Mouse (Mus musculus) hindbrain, embryonic 15.5 days (tissue): Measurements from ENCODE around the gene Fhit. TPM values are rescaled to one million over a fixed set of nuclear protein-coding genes. Genes with fewer than 3 reads are reported as not detected.

Experiments used
- ATAC-seq: fragments of 200-750 bp; cut with Nextera tagmentation; 2 replicates; pipeline ENCODE4 v1.8.0; 2017; ENCODE audit warnings: low read depth, moderate number of reproducible peaks, moderate TSS enrichment; ENCODE audit not compliant: low FRiP score
- H3K27ac ChIP-seq: fragments of 300-500 bp; sonication (generic); replicated peaks from 2 replicates; pipeline ENCODE4 v1.5.1; 2015; ENCODE audit warnings: mild to moderate bottlenecking, inconsistent platforms
- H3K27me3 ChIP-seq: fragments of 300-500 bp; sonication (generic); 2 replicates; pipeline ENCODE4 v1.6.1; 2015; ENCODE audit warnings: control low read depth, inconsistent platforms
- H3K36me3 ChIP-seq: fragments of 300-500 bp; sonication (generic); 2 replicates; pipeline ENCODE4 v1.6.1; 2015; ENCODE audit warnings: control low read depth, inconsistent platforms
- H3K4me1 ChIP-seq: fragments of 300-500 bp; sonication (generic); replicated peaks from 2 replicates; pipeline ENCODE4 v1.6.1; 2015; ENCODE audit warnings: control low read depth, inconsistent platforms
- H3K4me2 ChIP-seq: fragments of 300-500 bp; sonication (generic); 2 replicates; pipeline ENCODE4 v1.6.1; 2015; ENCODE audit warnings: moderate library complexity, mild to moderate bottlenecking, inconsistent platforms
- H3K4me3 ChIP-seq: fragments of 300-500 bp; sonication (generic); 2 replicates; pipeline ENCODE4 v1.5.1; 2015; ENCODE audit warnings: mild to moderate bottlenecking, inconsistent platforms
- H3K9ac ChIP-seq: fragments of 300-500 bp; sonication (generic); 2 replicates; pipeline ENCODE4 v1.6.1; 2015; ENCODE audit warnings: inconsistent platforms
- H3K9me3 ChIP-seq: fragments of 300-500 bp; sonication (generic); 2 replicates; pipeline ENCODE4 v1.6.1; 2016; ENCODE audit warnings: control low read depth, inconsistent platforms
- WGBS: fragments of 180-500 bp; shearing (Covaris S2); methylation state at CpG from one replicate; pipeline ENCODE4 v1.1.7; 2015; 5-methylcytosine and 5-hydroxymethylcytosine counted together
- polyA plus RNA-seq: library from polyadenylated mRNA; unstranded; fragments of >200 nt; fragmentation: Nextera tagmentation; extraction: Ambion mirVana; gene quantifications from 2 replicates; pipeline ENCODE4 v1.2.1, GENCODE M21; 2015

Fhit gene
- polyA plus RNA-seq, 1 experiment from 2014 or later = 9.2 TPM

- H3K27me3 ChIP-seq = no peaks in the 10 kb centered on the region
- H3K36me3 ChIP-seq = no peaks in the 10 kb centered on the region
- ATAC-seq = no peak
- H3K4me2 ChIP-seq = no peak overlapping the region
- no peak overlapping the region for H3K27ac ChIP-seq
- H3K9me3 ChIP-seq = no peaks in the 10 kb centered on the region
- 22% methylated on average over 1 of the region's 1 CpGs for WGBS
- no peak overlapping the region for H3K9ac ChIP-seq
- H3K4me3 ChIP-seq = no peak overlapping the region
- H3K4me1 ChIP-seq = no peaks in the 10 kb centered on the region
Observed at GRCm38 (mm10) chr14:10882759-10883158, 279.1 kb downstream of the Fhit start.

DNA sequence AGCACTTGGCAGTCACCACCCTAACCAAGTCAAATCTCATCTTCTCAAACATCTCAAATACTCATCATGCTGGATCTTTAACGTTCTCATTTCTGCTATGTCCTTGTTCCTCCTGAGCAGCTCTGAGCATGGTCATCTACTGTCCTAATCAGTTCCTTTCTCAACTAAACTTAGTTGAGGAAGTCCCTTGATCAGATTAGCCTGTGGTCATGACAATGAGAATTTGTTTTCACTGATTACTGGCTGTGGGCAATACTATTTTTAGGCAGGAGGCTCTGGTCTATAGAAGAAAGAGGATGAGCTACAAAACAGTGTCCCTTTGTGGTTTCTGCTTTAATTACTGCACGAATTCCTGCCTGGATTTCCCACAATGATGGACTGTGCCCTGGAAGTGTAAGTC lies 281.1 kb downstream of the Fhit start:
- Histone ChIP-seq H3K9me3 (no peaks in the 10 kb centered on the region), H3K4me2 (no peak overlapping the region), H3K9ac (no peak overlapping the region), H3K36me3 (no peaks in the 10 kb centered on the region), H3K27ac (no peak overlapping the region), H3K4me1 (0 out of 2 replicates have a peak, but pooled peaks cover 5% of the 10 kb centered on the region), H3K4me3 (no peak overlapping the region), H3K27me3 (no peaks in the 10 kb centered on the region)
- ATAC-seq = no peak
- 79% methylated on average over 2 of the region's 2 CpGs for WGBS

DNA sequence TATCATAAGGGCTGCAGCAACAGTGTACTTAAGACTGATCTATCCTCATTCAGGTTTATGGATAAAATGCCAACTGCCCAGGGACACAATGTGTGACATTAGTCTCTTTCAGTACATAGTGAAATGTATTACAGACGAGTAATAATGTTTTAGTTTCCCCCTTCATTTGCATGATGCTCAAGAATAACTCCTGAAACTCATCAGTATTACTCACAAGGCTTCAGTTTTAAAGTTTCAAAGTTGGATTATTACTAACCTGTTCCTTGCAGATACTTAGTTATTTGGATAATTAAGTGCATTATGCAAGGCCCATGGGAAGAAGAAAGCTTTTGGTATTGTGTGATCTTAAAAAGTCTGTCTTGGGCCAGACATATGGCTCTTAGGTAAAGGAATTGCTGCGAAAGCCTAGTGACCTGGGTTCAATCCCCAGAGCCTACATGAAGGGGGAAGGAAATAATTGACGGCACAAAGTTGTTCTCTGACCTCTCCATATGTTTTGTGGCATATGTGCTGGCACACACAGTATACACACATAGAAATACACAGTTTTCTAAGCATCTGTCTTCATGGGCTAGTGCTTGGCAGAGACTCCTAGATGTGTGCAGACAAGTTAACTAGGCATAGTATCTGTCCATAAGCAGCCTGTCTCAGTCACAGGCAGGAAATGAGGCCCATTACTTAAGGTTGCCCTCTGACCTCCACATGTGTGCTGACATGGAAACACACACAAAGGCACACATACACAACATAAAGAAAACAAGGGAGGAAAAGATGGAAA lies 287.1 kb downstream of the Fhit start:
- H3K4me3 ChIP-seq = no peak overlapping the region
- ATAC-seq = no peak
- H3K27me3 ChIP-seq = no peaks in the 10 kb centered on the region
- H3K9ac ChIP-seq = no peak overlapping the region
- no peaks in the 10 kb centered on the region for H3K36me3 ChIP-seq
- H3K4me1 ChIP-seq = 0 out of 2 replicates have a peak, but pooled peaks cover 5% of the 10 kb centered on the region
- H3K4me2 ChIP-seq = no peak overlapping the region
- H3K27ac ChIP-seq = no peak overlapping the region
- no peaks in the 10 kb centered on the region for H3K9me3 ChIP-seq
- WGBS = 73% methylated on average over 3 of the region's 3 CpGs

GRCm38 (mm10) chr14:10857606-10858005 lies 304.2 kb downstream of the Fhit start:
- Histone ChIP-seq H3K4me3 (no peak overlapping the region), H3K4me1 (no peaks in the 10 kb centered on the region), H3K36me3 (no peaks in the 10 kb centered on the region), H3K27me3 (no peaks in the 10 kb centered on the region), H3K27ac (no peak overlapping the region), H3K9me3 (no peaks in the 10 kb centered on the region), H3K9ac (no peak overlapping the region), H3K4me2 (no peak overlapping the region)
- WGBS = 70% methylated on average over 3 of the region's 3 CpGs
- ATAC-seq = no peak

DNA sequence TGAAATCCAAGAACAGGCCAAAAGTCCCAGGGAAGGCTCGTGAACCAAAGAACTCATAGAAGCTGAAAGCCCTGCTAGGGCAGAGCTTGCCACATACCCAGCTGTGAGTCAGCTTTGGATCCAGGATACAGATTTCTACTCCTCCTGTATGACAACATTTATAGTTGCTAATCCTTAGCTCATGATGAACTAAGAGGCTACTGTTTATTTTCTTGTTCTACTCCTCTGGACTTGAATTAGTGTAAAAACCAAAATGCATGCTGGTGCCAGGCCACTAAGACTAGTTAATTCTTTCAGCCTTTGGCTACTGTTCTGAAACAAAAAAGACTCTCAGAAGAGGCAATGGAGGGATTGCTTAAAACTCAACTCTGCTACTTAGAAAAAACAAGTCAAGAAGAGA lies 309.9 kb downstream of the Fhit start:
- no peaks in the 10 kb centered on the region for H3K9me3 ChIP-seq
- H3K27ac ChIP-seq = no peak overlapping the region
- H3K9ac ChIP-seq = no peak overlapping the region
- no peaks in the 10 kb centered on the region for H3K4me1 ChIP-seq
- ATAC-seq = no peak
- no peak overlapping the region for H3K4me2 ChIP-seq
- H3K27me3 ChIP-seq = no peaks in the 10 kb centered on the region
- H3K36me3 ChIP-seq = no peaks in the 10 kb centered on the region
- 88% methylated on average over 1 of the region's 1 CpGs for WGBS
- no peak overlapping the region for H3K4me3 ChIP-seq

GRCm38 (mm10) chr14:10836001-10836400 lies 325.8 kb downstream of the Fhit start:
- H3K4me3 ChIP-seq = no peak overlapping the region
- no peaks in the 10 kb centered on the region for H3K27me3 ChIP-seq
- H3K4me1 ChIP-seq = no peaks in the 10 kb centered on the region
- H3K9ac ChIP-seq = no peak overlapping the region
- H3K27ac ChIP-seq = no peak overlapping the region
- no peaks in the 10 kb centered on the region for H3K36me3 ChIP-seq
- WGBS = 61% methylated on average over 1 of the region's 1 CpGs
- ATAC-seq = no peak
- H3K9me3 ChIP-seq = no peaks in the 10 kb centered on the region
- H3K4me2 ChIP-seq = no peak overlapping the region

DNA sequence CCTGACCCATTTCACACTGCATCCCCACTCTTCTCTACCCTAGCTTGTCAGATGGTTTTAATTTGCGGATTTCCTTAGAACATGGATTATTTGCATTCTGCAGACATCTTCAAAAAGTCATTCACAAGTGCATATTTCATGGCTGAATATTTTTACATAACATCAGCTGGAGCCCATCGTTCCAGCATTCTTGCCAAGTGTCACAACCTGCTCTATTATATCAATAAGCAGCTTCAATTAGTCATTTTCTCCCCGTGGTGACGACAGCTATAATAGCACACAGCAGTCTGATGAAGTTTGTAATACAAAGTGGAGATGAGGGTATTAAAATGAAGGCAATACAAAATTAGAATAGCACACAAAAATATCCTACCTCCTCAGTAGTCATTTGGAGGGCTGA lies 337.0 kb downstream of the Fhit start:
- 34% methylated on average over 4 of the region's 4 CpGs for WGBS
- no peak for ATAC-seq
- Histone ChIP-seq H3K9ac (no peak overlapping the region), H3K36me3 (no peaks in the 10 kb centered on the region), H3K27ac (no peak overlapping the region), H3K9me3 (no peaks in the 10 kb centered on the region), H3K4me1 (0 out of 2 replicates have a peak, but pooled peaks cover 4% of the 10 kb centered on the region), H3K27me3 (no peaks in the 10 kb centered on the region), H3K4me2 (no peak overlapping the region), H3K4me3 (no peak overlapping the region)

DNA sequence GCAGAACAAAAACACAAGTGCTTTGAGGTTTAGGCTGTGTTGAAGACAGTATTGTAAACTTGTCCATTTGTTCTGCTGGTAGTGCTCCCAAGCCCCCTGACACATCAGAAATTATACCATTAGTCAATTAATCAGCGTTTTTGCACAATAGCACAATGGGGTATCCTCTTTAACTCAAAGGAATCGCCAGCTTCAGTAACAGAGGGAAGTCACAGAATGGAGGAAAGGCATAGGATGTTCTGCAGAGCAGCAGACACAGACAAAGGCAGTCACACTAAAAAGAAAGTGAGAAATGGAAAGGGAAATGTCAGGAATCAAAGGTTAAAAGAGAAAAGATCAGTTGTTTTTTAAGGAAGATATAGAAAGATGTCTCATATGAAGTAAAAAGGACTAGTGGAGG lies 348.3 kb downstream of the Fhit start:
- WGBS = 7% methylated on average over 2 of the region's 2 CpGs
- H3K4me3 ChIP-seq = no peak overlapping the region
- H3K27ac ChIP-seq = no peak overlapping the region
- no peak for ATAC-seq
- H3K9ac ChIP-seq = no peak overlapping the region
- no peak overlapping the region for H3K4me2 ChIP-seq
- no peaks in the 10 kb centered on the region for H3K4me1 ChIP-seq
- H3K27me3 ChIP-seq = no peaks in the 10 kb centered on the region
- H3K36me3 ChIP-seq = no peaks in the 10 kb centered on the region
- no peaks in the 10 kb centered on the region for H3K9me3 ChIP-seq

- Histone ChIP-seq H3K4me1 (no peaks in the 10 kb centered on the region), H3K9ac (no peak overlapping the region), H3K4me3 (no peak overlapping the region), H3K36me3 (no peaks in the 10 kb centered on the region), H3K27me3 (no peaks in the 10 kb centered on the region), H3K9me3 (no peaks in the 10 kb centered on the region), H3K4me2 (no peak overlapping the region), H3K27ac (no peak overlapping the region)
- ATAC-seq = peak; percentile 71; the same call in 1 of the 2 replicates
- WGBS = 68% methylated on average over 4 of the region's 4 CpGs
Observed at GRCm38 (mm10) chr14:10798489-10799180, 363.2 kb downstream of the Fhit start.

DNA sequence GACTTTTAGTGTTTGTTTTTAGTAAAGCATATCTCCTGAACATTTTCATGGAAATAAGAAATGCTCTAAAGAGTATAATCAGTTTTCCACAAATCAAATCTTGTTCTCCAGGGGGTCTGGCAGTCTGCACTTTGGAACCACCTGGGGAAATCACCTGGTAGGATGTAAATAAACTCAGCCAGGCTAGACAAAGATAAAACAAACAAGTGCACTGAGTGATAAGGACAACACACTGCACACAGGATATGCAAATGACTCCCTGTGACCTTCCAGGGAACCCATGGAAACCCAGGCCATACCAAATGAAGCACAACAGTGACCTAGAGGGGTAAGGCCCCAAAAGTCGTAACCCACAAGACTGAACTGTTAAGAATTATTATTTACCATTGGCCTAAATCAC lies 364.2 kb downstream of the Fhit start:
- H3K36me3 ChIP-seq = no peaks in the 10 kb centered on the region
- H3K9me3 ChIP-seq = no peaks in the 10 kb centered on the region
- no peak overlapping the region for H3K4me3 ChIP-seq
- no peaks in the 10 kb centered on the region for H3K27me3 ChIP-seq
- 82% methylated on average over 1 of the region's 1 CpGs for WGBS
- H3K27ac ChIP-seq = no peak overlapping the region
- no peaks in the 10 kb centered on the region for H3K4me1 ChIP-seq
- H3K9ac ChIP-seq = no peak overlapping the region
- ATAC-seq = no peak
- H3K4me2 ChIP-seq = no peak overlapping the region

DNA sequence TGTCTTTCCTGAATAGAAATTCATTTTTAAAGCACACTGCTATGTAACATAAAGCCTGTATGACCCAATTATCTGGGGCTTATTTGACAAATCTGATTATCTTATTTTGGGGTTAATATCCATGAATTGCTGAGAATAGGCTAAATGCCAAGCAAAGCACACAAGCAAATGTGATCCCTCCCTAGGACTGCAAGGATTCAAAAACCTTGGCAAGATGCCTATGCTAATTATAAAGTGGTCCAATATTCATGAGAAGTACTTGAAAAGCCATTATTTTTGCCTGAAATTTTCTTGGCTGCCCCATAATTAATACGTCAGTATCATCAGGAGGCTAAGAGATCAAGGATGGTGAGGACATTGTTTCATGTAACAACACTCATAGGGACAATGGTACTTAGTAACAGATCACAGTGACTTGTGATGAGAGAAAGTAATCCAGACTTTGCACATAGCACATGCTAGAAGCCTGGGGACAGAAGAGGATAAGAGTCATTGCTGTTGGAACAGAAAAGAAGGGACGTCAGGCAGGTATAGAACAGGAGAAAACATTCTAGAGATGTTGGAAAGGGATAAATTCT lies 366.2 kb downstream of the Fhit start:
- no peak overlapping the region for H3K9ac ChIP-seq
- H3K4me3 ChIP-seq = no peak overlapping the region
- H3K27me3 ChIP-seq = no peaks in the 10 kb centered on the region
- no peaks in the 10 kb centered on the region for H3K36me3 ChIP-seq
- no peak overlapping the region for H3K27ac ChIP-seq
- H3K4me1 ChIP-seq = no peaks in the 10 kb centered on the region
- ATAC-seq = peak; percentile 54; the same call in 1 of the 2 replicates
- WGBS = 48% methylated on average over 2 of the region's 2 CpGs
- H3K4me2 ChIP-seq = no peak overlapping the region
- H3K9me3 ChIP-seq = no peaks in the 10 kb centered on the region

DNA sequence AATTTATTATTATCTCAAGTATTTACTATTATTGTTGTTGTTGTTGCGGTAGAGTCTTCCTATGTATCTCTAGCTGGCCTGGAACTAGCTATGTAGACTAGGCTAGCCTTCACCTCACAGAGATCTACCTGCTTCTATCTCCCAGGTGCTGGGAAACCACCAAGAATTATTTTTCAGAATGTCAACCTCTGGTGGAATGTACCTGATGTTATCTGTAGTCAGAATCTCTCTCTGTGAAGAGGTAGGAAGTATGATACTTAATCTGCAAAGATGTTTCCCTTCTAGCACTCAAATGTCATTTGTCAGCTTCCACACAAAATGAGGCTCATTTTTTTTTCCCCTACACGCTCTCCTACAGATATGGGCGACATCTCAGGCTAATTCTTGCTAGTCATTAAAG lies 377.9 kb downstream of the Fhit start:
- Histone ChIP-seq H3K36me3 (no peaks in the 10 kb centered on the region), H3K4me1 (no peaks in the 10 kb centered on the region), H3K27ac (no peak overlapping the region), H3K27me3 (no peaks in the 10 kb centered on the region), H3K9ac (no peak overlapping the region), H3K9me3 (no peaks in the 10 kb centered on the region), H3K4me2 (no peak overlapping the region), H3K4me3 (no peak overlapping the region)
- no peak for ATAC-seq
- WGBS = 94% methylated on average over 3 of the region's 3 CpGs
